Mouse (Mus musculus): ENCODE measurements around the gene Cd274.

Gene Cd274

DNA sequence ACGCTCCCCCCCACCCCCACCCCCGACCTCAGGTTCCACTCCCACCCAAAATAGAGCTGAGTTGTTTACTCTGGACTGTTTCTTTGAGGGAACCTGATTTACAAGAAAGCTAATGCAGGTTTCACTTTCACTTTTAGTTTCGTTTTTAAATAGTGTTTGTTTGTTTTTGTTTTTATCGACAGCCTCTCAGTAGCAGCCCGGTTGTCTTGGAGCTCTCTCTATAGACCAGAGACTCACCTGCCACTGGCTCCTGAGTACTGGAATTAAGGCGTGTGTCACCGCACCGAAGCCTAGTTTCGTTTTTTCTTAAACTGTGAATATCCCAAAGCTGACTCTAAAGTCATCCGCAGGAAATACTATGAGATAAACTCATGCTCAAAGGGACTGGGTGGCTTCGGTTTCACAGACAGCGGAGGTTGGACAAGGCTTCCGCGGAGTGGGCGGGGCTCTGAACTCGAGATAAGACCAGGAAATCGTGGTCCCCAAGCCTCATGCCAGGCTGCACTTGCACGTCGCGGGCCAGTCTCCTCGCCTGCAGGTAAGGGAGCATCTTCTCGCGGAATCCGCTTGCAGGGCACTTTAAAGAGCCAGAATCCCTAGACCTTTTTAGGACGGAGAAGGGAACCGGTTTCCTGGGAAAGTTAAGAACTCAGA is at the start of gene Cd274, which contains the start of gene Plgrkt:
Gene Cd274, plus strand, starts transcription at position 487 of the 654 bp plus-strand sequence.
Gene Plgrkt, minus strand, starts transcription at position 422 of the 654 bp plus-strand sequence.
- DNase-seq = peak; percentile 84

GRCm38 (mm10) chr19:29323416-29324049 is 43.7 kb upstream of the Cd274 start:
- DNase-seq = no peak

- DNase-seq = peak; percentile 56
Observed at GRCm38 (mm10) chr19:29325053-29325851, 42.0 kb upstream of the Cd274 start, which contains the start of gene Insl6. Gene Insl6, minus strand, starts transcription at chr19:29325356.

- DNase-seq = no peak
Observed at GRCm38 (mm10) chr19:29325852-29326180, 41.4 kb upstream of the Cd274 start.

- no peak for DNase-seq
Observed at GRCm38 (mm10) chr19:29326396-29326795, 40.9 kb upstream of the Cd274 start.

- DNase-seq = no peak
Observed at GRCm38 (mm10) chr19:29326822-29327552, 40.3 kb upstream of the Cd274 start.

DNA sequence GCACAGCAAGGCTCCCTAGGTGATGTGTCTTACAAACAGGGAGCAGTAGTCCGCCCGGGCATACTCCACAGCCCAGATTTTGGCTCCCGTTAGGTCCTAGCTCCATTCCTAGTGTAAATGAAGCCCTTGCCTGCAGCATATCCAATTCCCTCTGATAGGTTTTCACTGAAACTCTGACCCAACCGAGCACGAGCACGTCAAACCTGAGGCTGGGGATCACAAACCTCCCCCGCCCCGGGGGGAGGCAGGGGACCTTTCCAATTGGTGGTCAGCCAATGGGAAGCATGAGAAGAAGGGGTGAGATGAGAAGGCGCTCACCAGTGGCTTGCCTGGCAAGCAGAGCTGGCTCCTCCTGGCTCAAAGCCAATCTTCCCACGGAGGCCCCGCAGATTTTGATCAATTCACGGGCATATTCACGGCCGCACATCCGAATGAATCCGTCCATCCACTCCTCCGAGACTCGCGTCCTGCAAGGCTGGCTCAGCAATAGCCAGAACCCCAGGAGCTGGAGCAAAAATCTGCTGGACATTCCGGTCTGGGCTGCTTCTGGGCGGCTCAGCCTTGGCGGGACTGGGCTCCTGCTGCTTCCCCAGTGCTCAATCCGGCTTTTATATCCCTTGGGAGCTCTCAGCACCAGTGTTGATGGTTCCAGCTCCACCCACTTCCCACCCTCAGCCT is 33.0 kb upstream of the Cd274 start, which contains the start of gene Rln1:
Gene Rln1, minus strand, starts transcription at position 603 of the 678 bp plus-strand sequence.
- peak; percentile 37 for DNase-seq

GRCm38 (mm10) chr19:29336624-29337023 is 30.6 kb upstream of the Cd274 start:
- no peak for DNase-seq

- no peak for DNase-seq
Observed at GRCm38 (mm10) chr19:29341029-29341428, 26.2 kb upstream of the Cd274 start.

DNA sequence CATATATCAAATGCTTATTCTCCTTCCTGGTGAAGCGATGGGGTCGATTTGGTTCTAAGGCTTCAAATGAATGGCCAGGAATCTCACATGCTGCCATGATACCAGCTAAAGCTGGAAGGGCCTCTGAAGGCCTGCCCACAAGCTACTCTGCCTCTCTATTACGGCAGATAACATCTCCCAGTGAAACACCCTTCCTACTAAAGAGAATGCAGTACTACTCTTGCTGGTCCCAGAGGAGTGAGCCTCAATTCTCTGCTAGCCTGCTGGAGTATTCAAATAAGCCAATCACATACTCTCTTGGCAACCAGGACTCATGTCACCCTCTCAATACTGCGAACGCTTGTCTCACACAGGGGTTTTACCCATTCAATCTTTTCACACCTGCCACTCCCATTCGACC is 25.0 kb upstream of the Cd274 start:
- DNase-seq = no peak

DNA sequence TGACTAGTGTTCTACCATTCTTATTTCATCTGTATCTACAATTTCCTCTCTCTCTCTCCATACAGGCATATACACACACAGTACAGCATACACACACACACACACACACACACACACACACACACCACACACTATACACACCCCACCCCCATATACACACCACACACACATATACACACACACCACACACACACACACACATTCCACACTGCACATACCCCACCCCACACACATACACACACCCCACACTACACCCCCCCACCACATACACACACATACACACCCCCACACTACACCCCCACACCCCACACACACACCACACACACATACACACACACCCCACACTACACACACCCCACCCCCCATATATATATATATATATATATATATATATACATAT is 22.4 kb upstream of the Cd274 start:
- DNase-seq = no peak

DNA sequence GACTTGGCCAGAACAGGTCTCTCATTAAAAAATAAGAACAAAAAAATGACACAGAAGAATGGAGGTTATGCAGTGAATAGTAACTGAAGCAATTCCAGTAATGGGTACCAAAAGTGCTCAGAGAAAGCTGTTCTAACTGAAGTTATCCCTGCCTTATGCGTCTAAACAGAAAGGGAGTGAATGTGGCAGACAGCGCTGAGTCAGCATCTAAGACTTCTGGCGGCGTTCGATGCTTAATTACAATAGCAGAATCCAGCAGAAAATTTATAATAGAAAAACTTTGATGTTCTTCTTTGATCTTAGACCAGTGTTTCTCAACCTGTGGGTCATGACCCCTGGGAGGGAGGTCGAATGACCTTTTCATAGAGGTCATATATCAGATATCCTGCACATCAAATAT is 21.6 kb upstream of the Cd274 start:
- DNase-seq = no peak

GRCm38 (mm10) chr19:29350991-29351390 is 16.3 kb upstream of the Cd274 start:
- DNase-seq = no peak

DNA sequence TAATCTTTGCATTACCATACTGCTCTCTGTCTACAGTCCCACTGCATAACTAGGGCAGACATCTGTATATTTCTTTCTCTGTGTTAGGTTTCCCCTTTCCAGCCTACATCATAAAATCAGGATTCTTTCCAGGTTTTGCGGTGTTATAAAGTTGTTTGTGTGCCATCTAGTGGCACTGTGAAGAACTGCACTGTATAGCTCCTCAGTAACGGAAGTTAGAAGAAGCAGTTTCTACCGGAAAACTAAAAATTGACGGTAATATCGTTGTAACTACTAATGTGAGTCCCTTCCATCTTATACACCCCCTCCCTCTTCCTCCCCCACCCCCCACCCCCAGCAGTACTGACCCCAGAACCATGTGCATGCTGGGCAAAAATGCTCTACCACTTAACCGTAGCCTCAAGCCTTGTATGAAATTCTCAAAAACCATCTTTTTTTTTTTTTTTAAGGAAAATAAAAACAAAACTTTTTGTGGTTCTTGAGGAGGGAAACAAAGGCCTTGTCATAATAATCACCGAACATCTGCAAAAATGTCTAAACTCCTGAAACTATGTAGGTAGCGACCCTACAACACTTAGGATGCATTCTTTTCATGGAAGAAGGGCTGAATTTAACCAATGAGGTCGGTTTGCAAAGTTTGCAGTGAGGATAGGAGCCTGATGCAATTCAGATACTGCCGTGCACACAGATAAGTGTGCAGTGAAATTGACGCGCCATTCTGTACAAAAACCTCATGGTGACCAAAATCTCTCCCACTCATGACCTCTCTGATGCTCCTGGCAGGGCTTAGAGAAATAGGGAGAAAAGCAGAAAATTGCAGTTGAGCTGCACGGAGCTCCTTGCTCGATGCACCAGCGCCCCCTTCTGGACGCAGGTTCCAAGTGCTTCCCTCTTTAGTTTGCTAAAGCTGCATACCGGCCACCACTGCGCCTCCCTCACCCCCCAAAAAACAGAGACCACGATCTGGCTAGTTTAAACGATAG is 12.1 kb upstream of the Cd274 start:
- peak; percentile 89 for DNase-seq

DNA sequence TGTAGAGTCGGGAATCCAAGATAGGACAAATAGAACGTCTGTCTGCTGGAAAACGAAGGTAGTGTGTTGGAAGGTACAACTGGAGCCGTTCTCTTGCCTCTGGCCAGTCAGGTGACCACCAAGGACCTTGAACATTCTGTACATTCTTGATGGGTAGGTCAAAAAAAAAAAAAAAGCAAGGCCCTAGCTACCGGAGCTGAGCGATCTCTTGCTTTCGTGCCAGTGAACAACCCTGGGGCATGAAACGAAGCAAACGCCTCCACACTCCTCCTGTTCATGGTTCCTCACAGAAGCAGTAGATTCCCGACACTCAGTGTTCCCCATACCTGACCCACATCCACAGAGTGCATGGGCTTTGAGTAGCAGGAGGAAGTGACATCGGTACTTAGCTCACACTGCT is 11.0 kb upstream of the Cd274 start:
- DNase-seq = no peak

GRCm38 (mm10) chr19:29360251-29360650 is 7.0 kb upstream of the Cd274 start:
- DNase-seq = no peak

DNA sequence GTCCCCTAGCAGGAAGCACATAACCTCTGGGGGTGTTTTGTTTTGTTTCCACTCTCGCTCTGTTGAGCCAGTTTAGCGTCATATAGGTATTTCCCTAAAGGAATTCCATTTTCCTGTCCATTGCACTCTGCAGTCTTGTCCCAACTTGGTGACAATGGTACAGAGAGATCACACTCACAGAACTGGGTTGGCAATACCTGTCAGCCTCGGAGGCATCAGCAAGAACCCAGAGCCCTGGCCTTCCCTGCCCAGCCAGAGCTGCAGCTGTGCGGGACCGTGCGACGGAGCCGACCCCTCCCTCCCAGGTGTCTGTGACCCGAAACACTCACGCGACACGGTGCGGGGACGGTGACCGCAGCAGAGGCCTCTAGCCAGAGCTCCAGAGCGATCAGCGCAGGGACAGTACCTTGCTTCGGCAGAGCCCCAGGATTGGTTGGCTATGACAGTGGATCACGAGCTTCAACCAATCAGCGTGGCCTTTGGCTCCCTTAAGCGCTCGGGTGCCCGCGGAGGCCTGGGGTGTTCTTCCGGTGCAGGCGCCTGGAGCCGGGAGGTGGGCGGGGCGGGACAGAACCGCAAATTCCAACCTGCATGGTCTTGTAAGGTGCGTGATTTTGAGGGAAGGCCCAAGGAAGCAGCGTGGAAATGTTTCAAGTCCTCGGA is 5.7 kb upstream of the Cd274 start:
- DNase-seq = peak; percentile 94

- no peak for DNase-seq
Observed at GRCm38 (mm10) chr19:29362173-29362930, 4.9 kb upstream of the Cd274 start.

DNA sequence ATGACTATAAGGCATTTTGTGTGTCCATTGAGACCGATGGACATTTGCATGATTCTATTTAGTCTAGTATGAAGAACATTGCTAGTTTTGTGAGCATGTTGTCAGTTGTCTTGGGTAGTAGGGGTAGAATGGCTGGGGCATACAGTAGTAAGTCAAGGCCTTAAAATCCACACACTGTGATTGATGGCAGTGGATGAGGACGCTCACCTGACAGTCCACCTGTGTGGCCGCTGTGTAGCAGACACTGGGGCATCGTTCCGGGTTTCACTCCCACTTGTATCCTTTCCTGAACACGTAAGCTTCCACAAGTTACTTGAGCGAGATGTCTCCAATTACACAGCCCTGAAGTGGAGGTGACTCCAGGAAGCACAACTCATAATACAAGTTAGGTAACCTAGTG is 3.7 kb upstream of the Cd274 start:
- DNase-seq = no peak

DNA sequence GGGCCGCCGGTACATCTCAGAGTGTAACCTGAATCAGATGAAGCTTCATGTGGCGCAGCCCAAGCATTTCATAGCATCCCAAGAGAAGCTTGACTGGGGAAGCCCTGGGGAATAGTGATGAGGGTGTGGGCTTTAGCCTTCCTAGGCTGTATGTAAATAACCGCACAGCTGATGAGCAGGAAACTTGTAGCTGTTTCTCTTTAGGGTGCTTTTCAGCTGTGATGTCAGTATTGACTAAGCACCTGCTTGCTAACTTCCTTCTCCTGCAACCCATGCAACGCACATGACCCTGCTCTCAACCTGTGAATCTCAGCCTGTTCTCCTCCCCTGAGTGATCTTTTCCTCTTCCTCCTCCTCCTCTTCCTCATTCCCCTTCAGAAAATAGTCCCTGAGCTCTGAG is 3.2 kb upstream of the Cd274 start:
- no peak for DNase-seq

All from kidney, adult 9 months (tissue).